Mouse (Mus musculus) embryonic facial prominence, embryonic 15.5 days (tissue): ENCODE results near the gene Scube2. TPM values are rescaled to one million over a fixed set of nuclear protein-coding genes. Genes with fewer than 3 reads are reported as not detected.

Source experiments
- ATAC-seq: fragments of 200-750 bp; cut with Nextera tagmentation; 2 replicates; pipeline ENCODE4 v1.8.0; 2017; ENCODE audit warnings: low read depth, moderate TSS enrichment; ENCODE audit not compliant: insufficient number of reproducible peaks, low FRiP score, low TSS enrichment
- H3K27ac ChIP-seq: fragments of 300-500 bp; sonication (generic); replicated peaks from 2 replicates; pipeline ENCODE4 v1.5.1; 2015; ENCODE audit warnings: mild to moderate bottlenecking, inconsistent platforms
- H3K27me3 ChIP-seq: fragments of 300-500 bp; sonication (generic); 2 replicates; pipeline ENCODE4 v1.6.1; 2015; ENCODE audit warnings: inconsistent platforms
- H3K36me3 ChIP-seq: fragments of 300-500 bp; sonication (generic); 2 replicates; pipeline ENCODE4 v1.6.1; 2015; ENCODE audit warnings: mild to moderate bottlenecking, inconsistent platforms
- H3K4me1 ChIP-seq: fragments of 300-500 bp; sonication (generic); 2 replicates; pipeline ENCODE4 v1.6.1; 2015; ENCODE audit warnings: inconsistent platforms
- H3K4me2 ChIP-seq: fragments of 300-500 bp; sonication (generic); replicated peaks from 2 replicates; pipeline ENCODE4 v1.6.1; 2015; ENCODE audit warnings: mild to moderate bottlenecking, inconsistent platforms
- H3K4me3 ChIP-seq: fragments of 300-500 bp; sonication (generic); replicated peaks from 2 replicates; pipeline ENCODE4 v1.5.1; 2015; ENCODE audit warnings: mild to moderate bottlenecking, inconsistent platforms
- H3K9ac ChIP-seq: fragments of 300-500 bp; sonication (generic); 2 replicates; pipeline ENCODE4 v1.6.1; 2015; ENCODE audit warnings: inconsistent platforms
- H3K9me3 ChIP-seq: fragments of 300-500 bp; sonication (generic); replicated peaks from 2 replicates; pipeline ENCODE4 v1.6.1; 2016; ENCODE audit warnings: inconsistent platforms
- WGBS: fragments of 180-500 bp; shearing (Covaris S2); methylation state at CpG from one replicate; pipeline ENCODE4 v1.1.7; 2015; 5-methylcytosine and 5-hydroxymethylcytosine counted together
- polyA plus RNA-seq: library from polyadenylated mRNA; unstranded; fragments of >200 nt; fragmentation: Nextera tagmentation; extraction: Ambion mirVana; gene quantifications from 2 replicates; pipeline ENCODE4 v1.2.1, GENCODE M21; 2015

Gene Scube2
- polyA plus RNA-seq, 1 experiment from 2014 or later = 3.9 TPM

GRCm38 (mm10) chr7:109795564-109795963 lies 69.9 kb downstream of the Scube2 start:
- no peak for ATAC-seq
- H3K4me1 ChIP-seq = 0 out of 2 replicates have a peak, but pooled peaks cover 11% of the 10 kb centered on the region
- no peak overlapping the region for H3K27ac ChIP-seq
- no peaks in the 10 kb centered on the region for H3K27me3 ChIP-seq
- no peak overlapping the region for H3K9ac ChIP-seq
- H3K36me3 ChIP-seq = no peaks in the 10 kb centered on the region
- no peaks in the 10 kb centered on the region for H3K9me3 ChIP-seq
- no peak overlapping the region for H3K4me3 ChIP-seq
- WGBS = 58% methylated on average over 5 of the region's 5 CpGs
- no peak overlapping the region for H3K4me2 ChIP-seq

GRCm38 (mm10) chr7:109794556-109794955 lies 70.9 kb downstream of the Scube2 start:
- Histone ChIP-seq H3K9me3 (no peaks in the 10 kb centered on the region), H3K36me3 (no peaks in the 10 kb centered on the region), H3K4me1 (0 out of 2 replicates have a peak, but pooled peaks cover 11% of the 10 kb centered on the region), H3K27me3 (no peaks in the 10 kb centered on the region), H3K9ac (no peak overlapping the region), H3K27ac (no peak overlapping the region), H3K4me2 (no peak overlapping the region), H3K4me3 (no peak overlapping the region)
- no peak for ATAC-seq
- WGBS = 36% methylated on average over 2 of the region's 2 CpGs

- no peak overlapping the region for H3K4me2 ChIP-seq
- H3K36me3 ChIP-seq = no peaks in the 10 kb centered on the region
- WGBS = 76% methylated on average over 2 of the region's 2 CpGs
- H3K4me1 ChIP-seq = 0 out of 2 replicates have a peak, but pooled peaks cover 11% of the 10 kb centered on the region
- H3K9me3 ChIP-seq = no peaks in the 10 kb centered on the region
- no peak overlapping the region for H3K9ac ChIP-seq
- no peaks in the 10 kb centered on the region for H3K27me3 ChIP-seq
- H3K4me3 ChIP-seq = no peak overlapping the region
- ATAC-seq = no peak
- H3K27ac ChIP-seq = no peak overlapping the region
Observed at GRCm38 (mm10) chr7:109792759-109793158, 72.7 kb downstream of the Scube2 start.

DNA sequence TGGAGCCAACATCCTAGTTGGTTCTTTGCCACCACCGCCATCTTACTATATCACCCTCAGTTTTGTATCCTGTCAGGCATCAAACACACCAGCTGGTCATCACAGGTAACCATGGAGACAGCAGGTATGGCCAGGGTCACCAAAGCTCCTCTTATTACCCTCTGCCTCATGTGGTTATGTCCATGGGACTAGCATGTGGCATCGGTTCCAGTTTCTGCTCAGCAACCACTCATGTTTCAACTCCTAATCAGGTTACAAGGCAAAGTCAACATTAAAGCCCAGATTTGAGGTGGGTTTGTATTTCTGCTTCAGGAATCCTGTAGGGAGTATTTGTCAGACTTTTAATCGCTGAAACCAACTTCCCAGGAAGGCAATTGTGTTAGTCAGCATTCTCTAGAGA lies 74.7 kb downstream of the Scube2 start:
- no peaks in the 10 kb centered on the region for H3K9me3 ChIP-seq
- H3K4me3 ChIP-seq = no peak overlapping the region
- no peaks in the 10 kb centered on the region for H3K36me3 ChIP-seq
- no peak overlapping the region for H3K4me2 ChIP-seq
- 0 out of 2 replicates have a peak, but pooled peaks cover 11% of the 10 kb centered on the region for H3K4me1 ChIP-seq
- no peak for ATAC-seq
- no peaks in the 10 kb centered on the region for H3K27me3 ChIP-seq
- WGBS = 46% methylated on average over 3 of the region's 3 CpGs
- H3K9ac ChIP-seq = no peak overlapping the region
- no peak overlapping the region for H3K27ac ChIP-seq

GRCm38 (mm10) chr7:109787860-109788259 lies 77.6 kb downstream of the Scube2 start:
- Histone ChIP-seq H3K4me1 (0 out of 2 replicates have a peak, but pooled peaks cover 5% of the 10 kb centered on the region), H3K27me3 (peaks cover 9% of the 10 kb centered on the region), H3K36me3 (no peaks in the 10 kb centered on the region), H3K4me2 (no peak overlapping the region), H3K4me3 (no peak overlapping the region), H3K9me3 (no peaks in the 10 kb centered on the region), H3K9ac (no peak overlapping the region), H3K27ac (no peak overlapping the region)
- ATAC-seq = no peak
- 78% methylated on average over 2 of the region's 2 CpGs for WGBS

DNA sequence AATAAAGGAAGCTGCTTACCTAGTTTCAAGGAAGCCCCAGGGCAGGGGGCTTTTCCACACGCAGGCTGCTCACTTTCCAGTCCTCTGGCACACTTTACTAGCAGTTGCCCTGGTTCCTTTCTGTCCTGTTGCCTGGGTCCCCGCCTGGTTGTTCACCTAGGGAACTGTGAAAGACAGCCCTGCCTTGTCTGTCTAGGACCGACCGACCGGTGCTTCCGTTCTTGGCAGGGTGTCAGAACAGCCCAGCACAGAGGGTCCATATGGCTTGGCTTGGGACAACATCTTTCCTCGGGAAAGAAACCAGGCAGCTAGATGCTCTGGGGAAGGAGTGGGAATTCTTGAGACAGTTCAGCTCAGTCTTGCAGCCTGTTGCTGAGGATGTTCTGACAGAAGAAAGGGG lies 82.2 kb downstream of the Scube2 start:
- WGBS = 33% methylated on average over 7 of the region's 7 CpGs

GRCm38 (mm10) chr7:109781470-109782203 lies 83.8 kb downstream of the Scube2 start, which contains the start of gene Nrip3:
Nrip3 (minus strand) TSS chr7:109782025.
- Histone ChIP-seq H3K4me1 (peaks cover 19% of the 10 kb centered on the region), H3K4me2 (peak within 1 kb of the TSS; percentile 99), H3K9me3 (no peaks in the 10 kb centered on the region), H3K4me3 (peak within 1 kb of the TSS; percentile 49), H3K36me3 (no peaks in the 10 kb centered on the region), H3K27me3 (peaks cover 53% of the 10 kb centered on the region), H3K27ac (no peak within 1 kb of the TSS), H3K9ac (no peak within 1 kb of the TSS)
- WGBS = 2% methylated on average over 52 of the region's 52 CpGs
- ATAC-seq = peak; percentile 78

More for the DNA sequence above, 82.2 kb downstream of the Scube2 start:
- Histone ChIP-seq H3K9me3 (no peaks in the 10 kb centered on the region), H3K9ac (no peak overlapping the region), H3K4me2 (no peak overlapping the region), H3K27ac (no peak overlapping the region), H3K36me3 (no peaks in the 10 kb centered on the region), H3K4me1 (peaks cover 19% of the 10 kb centered on the region), H3K27me3 (peaks cover 49% of the 10 kb centered on the region), H3K4me3 (no peak overlapping the region)
- no peak for ATAC-seq

DNA sequence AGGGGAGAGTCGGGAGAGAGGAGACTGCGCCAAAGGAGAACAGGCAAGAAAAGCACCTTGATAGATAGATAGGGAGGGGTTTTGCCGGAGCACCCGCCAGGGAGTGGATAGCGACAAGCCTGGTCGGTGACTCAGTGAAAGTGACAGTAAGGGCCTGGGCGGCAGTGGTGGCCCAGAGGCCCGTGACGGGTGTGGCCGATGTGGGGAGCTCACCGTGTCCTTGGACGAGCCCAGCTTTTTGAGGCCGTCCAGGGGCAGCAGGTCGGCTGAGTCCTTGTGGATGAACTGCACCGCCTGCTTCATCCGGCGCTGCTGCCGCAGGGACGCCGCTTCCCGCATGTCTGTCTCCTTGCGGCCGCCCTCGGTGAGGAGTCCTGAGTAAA lies 84.4 kb downstream of the Scube2 start:
- Histone ChIP-seq H3K27ac (no peak overlapping the region), H3K27me3 (peaks cover 53% of the 10 kb centered on the region), H3K4me3 (peak overlapping the region; percentile 49), H3K9ac (no peak overlapping the region), H3K4me2 (peak overlapping the region; percentile 99), H3K36me3 (no peaks in the 10 kb centered on the region), H3K9me3 (no peaks in the 10 kb centered on the region), H3K4me1 (peaks cover 19% of the 10 kb centered on the region)
- ATAC-seq = peak; percentile 40; the same call in 1 of the 2 replicates
- under 1% methylated on average over 24 of the region's 24 CpGs for WGBS

- no peaks in the 10 kb centered on the region for H3K27me3 ChIP-seq
- H3K36me3 ChIP-seq = no peaks in the 10 kb centered on the region
- no peaks in the 10 kb centered on the region for H3K4me1 ChIP-seq
- no peak for ATAC-seq
- no peaks in the 10 kb centered on the region for H3K9me3 ChIP-seq
- no peak overlapping the region for H3K27ac ChIP-seq
- no peak overlapping the region for H3K4me3 ChIP-seq
- H3K9ac ChIP-seq = no peak overlapping the region
- H3K4me2 ChIP-seq = no peak overlapping the region
Observed at GRCm38 (mm10) chr7:109772251-109772650, 93.2 kb downstream of the Scube2 start.

DNA sequence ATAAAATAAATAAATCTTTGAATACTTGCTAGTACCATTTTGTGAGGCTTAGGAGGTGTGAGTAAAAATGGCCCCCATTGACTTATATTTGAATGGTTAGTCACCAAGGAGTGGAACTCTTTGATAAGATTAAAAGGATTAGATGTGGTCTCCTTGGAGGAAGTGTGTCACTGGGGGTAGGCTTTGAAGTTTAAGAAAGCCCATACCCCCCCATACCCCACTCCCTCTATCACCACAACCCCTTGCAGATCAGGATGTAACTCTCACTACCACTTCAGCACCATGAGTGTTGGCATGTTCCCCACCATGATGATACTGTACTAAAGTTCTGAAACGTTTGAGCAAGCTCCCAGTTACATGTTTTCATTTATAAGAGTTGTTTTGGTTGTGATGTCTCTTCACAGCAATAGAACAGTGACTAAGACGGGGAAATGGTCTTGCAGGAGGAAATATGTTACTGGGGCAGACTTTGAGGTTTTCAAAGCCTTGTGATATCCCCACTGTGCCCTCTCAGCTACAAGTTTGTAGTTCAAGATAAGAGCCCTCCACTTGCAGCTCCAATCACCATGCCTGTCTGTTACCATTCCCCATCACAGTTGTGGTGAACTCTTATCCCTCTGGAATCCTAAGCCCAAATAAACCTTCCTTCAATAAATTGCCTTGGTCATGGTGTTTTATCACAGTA lies 96.6 kb downstream of the Scube2 start:
- no peak overlapping the region for H3K9ac ChIP-seq
- H3K27ac ChIP-seq = no peak overlapping the region
- no peak overlapping the region for H3K4me2 ChIP-seq
- WGBS = 58% methylated on average over 2 of the region's 2 CpGs
- no peaks in the 10 kb centered on the region for H3K36me3 ChIP-seq
- ATAC-seq = no peak
- H3K4me3 ChIP-seq = no peak overlapping the region
- no peaks in the 10 kb centered on the region for H3K27me3 ChIP-seq
- no peaks in the 10 kb centered on the region for H3K9me3 ChIP-seq
- H3K4me1 ChIP-seq = no peaks in the 10 kb centered on the region

DNA sequence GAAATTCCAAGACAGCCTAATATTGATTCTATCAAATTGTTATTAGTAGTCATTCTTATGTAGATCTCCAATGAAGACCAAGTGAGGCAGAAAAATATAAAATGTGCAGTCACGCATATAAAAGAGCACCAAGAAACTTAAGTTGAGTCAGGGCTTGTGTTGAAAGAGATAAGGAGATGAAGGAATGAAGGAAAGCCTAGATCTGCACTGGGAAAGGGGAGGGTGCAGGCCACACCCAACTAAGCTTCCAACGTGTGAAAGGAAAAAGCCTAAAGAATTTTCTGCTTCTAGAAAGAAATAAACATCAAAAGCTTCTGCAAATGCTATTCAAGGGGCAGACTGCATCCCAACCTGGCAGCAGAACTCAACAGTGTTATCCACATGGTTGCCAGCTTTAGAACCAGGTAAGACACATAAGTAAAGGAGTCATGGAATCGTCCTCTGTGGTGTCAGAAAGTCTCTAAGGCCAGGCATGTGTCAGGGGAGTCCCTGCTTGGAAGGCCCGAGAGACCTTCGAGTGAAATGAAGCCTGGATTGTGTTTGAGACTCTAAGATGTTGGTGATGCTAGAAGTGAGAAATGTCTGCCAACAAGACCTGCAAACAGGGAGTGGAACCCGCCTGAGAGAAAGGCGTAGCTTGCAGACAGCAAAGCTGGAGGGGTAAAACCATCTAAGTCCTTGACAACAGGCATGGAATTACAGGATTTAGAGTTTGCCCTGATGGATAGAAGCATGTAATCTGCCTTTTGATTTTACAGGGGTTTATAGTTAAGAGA lies 97.7 kb downstream of the Scube2 start:
- 69% methylated on average over 7 of the region's 7 CpGs for WGBS
- Histone ChIP-seq H3K4me1 (no peaks in the 10 kb centered on the region), H3K9ac (no peak overlapping the region), H3K27me3 (no peaks in the 10 kb centered on the region), H3K9me3 (no peaks in the 10 kb centered on the region), H3K4me2 (no peak overlapping the region), H3K4me3 (no peak overlapping the region), H3K27ac (no peak overlapping the region), H3K36me3 (no peaks in the 10 kb centered on the region)
- no peak for ATAC-seq
